Mouse (Mus musculus): ENCODE data around the gene Parg.

The Parg gene

DNA sequence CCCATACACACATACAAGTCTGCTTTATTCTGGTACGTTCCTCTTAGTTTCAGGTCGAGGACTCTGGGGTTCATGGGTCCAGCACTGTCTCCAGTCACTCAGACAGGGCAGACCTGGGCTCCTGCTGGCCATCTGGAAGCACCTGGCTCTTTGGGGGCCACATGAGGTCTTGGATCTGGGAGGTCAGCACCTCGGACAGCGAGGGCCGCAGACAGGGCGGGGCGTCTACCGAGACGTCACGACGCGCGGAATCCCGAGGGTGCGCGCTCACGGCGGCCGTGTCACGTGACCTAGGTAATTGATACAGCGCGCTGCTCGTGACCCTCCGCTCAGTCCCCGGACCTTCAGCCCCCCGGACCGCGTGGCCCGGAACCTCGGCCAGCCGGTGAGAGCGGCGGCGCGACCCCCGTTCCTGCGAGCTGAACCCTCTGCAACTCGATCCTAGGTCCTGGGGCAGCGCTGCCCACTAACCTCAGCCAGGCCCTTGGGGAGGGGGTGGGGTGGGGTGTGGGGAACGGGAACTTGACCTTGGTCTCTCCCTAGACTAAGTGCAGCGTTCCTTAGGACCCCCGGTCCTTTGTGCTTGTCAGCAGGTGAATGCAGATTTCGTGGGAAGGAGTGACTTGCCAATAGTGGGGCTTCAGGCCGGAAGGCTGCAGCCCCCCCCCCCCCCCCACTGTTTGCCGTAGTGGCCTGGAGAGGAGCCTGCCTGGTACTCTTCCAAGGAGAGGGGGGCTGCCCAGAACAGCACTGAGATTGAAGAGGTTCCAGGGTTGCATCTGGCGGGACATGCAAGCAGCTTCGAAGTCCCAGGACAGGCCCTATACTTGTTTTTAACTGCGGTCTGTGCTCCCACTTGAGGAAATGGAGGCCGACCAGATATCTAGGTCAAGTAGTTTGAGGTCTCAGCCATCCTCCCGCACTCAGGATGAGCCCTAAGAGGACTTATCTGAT, 120.3 kb downstream of the Parg start, which contains the start of gene Ogdhl:
TSS of gene Ogdhl (plus strand) at position 288 of the 954 bp plus-strand sequence.
- peak; percentile 88 for DNase-seq (ENCODE audit: low read depth, low spot score)

DNA sequence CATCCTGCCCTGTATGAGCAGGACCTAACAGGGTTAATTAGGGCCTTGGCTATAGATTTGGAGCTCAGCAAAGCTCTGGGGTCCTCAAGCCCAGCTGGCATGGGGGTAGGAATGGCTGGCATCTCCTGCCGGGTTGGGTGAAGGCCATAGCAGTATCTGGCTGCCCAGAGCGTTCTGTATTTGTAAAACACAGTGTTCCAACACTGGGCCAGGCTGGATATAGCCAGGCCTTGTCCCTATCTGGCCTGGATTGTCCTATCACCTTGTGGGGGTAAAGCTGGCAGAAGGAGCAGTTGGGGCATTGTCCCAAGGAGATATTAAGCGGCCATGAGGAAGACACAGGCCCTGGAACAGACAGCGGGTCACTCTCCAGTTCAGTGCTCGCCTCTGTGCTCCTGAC, 121.5 kb downstream of the Parg start:
- no peak for DNase-seq (ENCODE audit: low read depth, low spot score)

GRCm38 (mm10) chr14:32327366-32327765, 125.6 kb downstream of the Parg start:
- no peak for DNase-seq (ENCODE audit: low read depth, low spot score)

- no peak for DNase-seq (ENCODE audit: low read depth, low spot score)
Measured at GRCm38 (mm10) chr14:32332515-32333445, 131.0 kb downstream of the Parg start.

GRCm38 (mm10) chr14:32336021-32336420, 134.3 kb downstream of the Parg start:
- no peak for DNase-seq (ENCODE audit: low read depth, low spot score)

DNA sequence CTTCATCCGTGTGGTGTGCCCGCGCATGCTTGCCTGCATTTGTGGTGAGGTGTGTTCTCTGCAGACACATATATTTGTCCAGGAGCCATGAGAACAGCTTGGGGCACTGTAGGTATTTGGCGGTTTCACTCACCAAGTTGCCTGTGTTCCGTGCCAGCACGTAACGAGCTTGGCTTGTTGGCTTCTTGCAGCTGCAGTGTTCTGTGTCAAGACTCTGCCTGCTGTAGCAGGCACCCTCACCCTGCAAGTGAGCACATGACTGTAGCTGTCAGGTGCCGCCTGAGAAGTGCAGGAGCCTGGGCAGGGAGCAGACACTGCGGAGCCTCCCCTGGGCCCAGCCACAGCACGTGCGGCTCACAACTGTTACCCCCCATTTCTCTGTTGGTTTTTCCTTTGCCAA, 134.8 kb downstream of the Parg start:
- DNase-seq (ENCODE audit: low read depth, low spot score), result no peak

- DNase-seq (ENCODE audit: low read depth, low spot score), result no peak
Measured at GRCm38 (mm10) chr14:32341823-32342222, 140.1 kb downstream of the Parg start.

DNA sequence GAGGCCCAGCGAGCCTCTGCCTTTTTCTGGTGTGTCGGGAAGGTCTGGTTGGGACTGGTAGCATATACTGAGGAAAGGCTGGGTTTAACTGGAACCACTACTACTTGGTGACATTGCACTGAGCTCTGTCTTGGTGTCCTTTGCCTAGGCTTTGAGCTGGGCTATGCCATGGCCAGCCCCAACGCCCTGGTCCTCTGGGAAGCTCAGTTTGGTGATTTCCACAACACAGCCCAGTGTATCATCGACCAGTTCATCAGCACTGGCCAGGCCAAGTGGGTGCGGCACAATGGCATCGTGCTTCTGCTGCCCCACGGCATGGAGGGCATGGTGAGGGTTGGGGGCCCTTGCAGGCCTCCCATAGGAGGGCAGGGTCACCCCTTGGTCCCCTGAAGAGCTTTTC, 142.4 kb downstream of the Parg start:
- no peak for DNase-seq (ENCODE audit: low read depth, low spot score)

GRCm38 (mm10) chr14:32344694-32345093, 142.9 kb downstream of the Parg start:
- DNase-seq (ENCODE audit: low read depth, low spot score), result no peak
